Mouse (Mus musculus): ENCODE measurements around the gene Ryr3. TPM values are rescaled to one million over a fixed set of nuclear protein-coding genes. Genes with fewer than 3 reads are reported as not detected.

The Ryr3 gene
- total RNA-seq, 2 experiments from 2014 or later: 59.0 to 73.2 TPM

DNA sequence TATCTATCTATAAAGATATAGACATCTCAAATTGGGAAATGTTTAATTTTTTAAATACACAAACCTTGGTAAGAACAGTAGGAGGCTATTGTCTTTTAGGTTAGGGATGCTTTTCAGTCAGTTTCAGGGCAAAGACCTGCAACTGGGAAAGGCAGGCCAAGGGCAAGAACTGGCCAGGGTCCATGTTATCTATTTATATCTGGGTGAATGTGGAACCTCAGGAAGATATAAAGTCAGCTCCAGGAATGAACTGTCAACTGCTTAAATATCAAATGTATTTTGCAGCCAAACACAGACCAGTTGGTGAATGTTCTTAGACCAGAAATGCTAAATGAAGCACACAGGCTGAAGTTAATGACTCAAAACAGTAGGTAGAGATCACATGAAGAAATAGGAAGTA, 303.1 kb downstream of the Ryr3 start:
- no peak for DNase-seq (ENCODE audit: low spot score in 2 of 2)

DNA sequence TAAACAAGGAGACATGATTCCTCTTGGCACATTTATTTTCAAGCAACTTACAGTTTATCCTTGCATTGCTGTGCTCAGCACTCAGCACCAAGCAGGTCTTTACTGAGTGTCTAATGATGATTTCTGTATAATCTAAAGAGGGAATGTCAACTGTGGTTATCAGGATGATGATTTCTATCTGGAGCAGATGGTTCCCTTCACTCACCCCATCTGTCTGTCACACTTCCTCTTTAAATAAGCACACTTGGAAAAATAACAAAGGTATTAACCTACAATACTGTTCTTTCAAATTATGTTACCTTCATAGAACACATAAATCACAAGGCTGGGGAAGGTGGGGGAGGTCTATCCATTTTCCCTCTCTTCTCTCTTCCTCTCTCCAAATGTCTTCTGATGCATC, 304.3 kb downstream of the Ryr3 start:
- no peak for DNase-seq (ENCODE audit: low spot score in 2 of 2)

DNA sequence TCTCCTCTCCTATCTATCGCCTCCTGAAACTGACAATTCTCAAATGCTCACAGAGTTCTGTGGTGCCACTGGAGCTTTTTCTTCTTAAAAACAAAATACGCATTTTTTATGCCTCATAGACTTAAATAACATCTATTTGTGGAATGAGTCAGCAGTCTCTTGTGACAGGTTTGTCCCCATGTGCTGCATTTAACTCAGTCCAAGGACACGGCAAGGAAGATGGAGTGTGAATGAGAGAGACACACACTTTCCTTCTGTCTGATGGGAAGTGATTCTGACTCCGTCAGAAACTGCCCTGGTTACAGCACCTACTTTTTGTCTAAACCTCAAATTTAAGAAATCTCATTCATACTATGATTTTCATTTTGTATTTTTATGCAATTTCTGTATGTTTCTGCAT, 306.3 kb downstream of the Ryr3 start:
- DNase-seq (ENCODE audit: low spot score in 2 of 2): no peak

DNA sequence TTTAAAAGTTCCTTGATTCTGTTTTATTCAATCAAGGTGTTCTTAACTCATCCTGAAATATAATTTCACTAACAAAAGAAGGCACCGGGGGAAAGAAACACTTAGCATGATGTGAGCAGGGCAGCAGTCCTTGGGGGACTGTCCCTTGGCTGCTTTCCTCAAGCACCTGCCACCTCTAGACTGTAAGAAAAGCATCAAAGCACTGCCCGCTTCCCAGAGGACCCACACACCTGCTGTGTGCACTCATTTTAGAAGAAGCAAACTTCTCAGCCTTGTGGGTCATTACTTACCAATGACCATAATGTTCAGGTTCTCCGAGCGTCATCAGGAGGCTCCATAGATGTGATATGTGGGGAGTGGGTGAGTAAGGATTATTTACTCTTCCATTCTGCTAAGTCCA, 307.8 kb downstream of the Ryr3 start:
- DNase-seq (ENCODE audit: low spot score in 2 of 2): no peak

DNA sequence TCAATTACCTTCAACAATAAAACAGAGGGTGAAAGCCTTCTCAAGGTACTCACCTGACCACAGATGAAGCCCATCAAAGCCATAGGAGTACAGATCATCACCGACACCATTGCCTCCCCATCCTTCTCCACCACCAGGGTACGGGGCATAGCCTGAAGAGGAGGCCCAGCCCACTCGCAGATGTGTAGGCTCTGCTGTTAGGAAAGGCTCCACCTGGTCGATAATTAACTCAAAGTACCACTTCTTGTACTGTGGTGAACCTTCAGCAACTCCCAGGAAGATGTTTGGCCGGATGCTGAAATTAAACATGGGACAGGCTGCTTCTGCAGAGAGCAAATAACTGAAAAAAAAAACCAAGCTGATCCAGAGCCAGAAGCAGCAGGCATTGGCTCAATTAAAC, 316.1 kb downstream of the Ryr3 start:
- DNase-seq (ENCODE audit: low spot score in 2 of 2): no peak

GRCm38 (mm10) chr2:112884456-112885114, 332.3 kb downstream of the Ryr3 start:
- no peak for DNase-seq (ENCODE audit: low spot score in 2 of 2)

DNA sequence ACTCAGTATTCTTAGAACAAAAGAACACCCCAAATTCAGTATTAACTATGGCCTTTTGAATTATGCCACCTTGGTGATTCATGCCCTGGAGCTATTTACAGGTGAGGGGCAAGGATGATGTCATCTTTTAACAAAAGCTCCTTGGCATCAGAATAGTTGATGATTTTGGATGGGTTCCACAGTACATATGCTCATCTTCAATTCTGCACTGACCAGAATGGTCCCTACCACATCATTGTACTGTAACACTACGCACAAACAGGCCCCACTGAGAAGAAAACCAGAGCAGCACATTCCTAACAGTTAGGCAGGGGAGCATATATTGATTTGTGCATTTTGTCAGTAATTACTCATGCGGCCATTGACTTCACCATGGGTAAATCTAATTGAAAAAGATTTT, 335.1 kb downstream of the Ryr3 start:
- no peak for DNase-seq (ENCODE audit: low spot score in 2 of 2)

GRCm38 (mm10) chr2:112881376-112881775, 335.5 kb downstream of the Ryr3 start:
- DNase-seq (ENCODE audit: low spot score in 2 of 2): no peak

DNA sequence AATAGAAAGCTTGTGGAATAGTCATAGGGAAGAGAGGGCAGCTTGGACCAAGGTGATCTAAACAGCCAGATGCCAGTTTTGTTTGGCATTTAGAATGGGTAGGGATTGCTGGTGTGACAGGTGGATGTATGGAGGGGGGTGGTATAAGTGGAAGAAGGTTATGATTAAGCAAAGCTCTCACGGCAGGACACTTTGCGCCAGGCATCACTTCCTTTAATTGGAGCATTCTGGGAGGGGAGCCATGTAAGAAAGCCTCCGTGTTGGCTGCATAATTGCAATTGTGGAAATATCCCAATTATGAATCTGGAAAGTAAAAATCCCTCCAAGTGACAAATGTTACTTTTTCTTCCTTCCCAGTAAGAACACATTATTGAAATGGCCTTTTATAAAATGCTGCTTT, 339.5 kb downstream of the Ryr3 start:
- DNase-seq (ENCODE audit: low spot score in 2 of 2): no peak

DNA sequence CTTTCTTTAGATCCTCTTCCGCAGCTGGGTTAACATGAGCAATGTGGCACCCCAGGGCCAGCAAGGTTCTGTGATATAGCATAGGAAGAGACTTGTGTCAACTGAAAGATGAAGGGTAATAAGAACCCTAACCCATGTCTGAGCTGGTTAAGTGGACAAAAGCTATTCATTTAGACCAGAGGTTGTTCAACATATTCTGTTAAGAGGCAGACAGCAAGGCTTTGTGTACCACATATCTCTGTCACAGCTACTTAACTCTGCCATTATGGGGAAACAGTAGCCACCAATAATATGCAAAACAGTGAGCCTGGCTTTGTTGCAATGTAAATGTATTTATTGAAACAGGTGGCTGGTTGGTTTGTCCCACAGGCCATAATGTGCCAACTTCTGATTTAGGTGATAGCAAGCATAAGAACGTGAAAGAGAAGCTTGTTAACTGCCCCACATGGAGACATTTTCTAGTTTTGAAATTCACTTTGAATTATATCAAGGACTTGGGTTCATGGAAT, 350.8 kb downstream of the Ryr3 start:
- DNase-seq (ENCODE audit: low spot score in 2 of 2): no peak

DNA sequence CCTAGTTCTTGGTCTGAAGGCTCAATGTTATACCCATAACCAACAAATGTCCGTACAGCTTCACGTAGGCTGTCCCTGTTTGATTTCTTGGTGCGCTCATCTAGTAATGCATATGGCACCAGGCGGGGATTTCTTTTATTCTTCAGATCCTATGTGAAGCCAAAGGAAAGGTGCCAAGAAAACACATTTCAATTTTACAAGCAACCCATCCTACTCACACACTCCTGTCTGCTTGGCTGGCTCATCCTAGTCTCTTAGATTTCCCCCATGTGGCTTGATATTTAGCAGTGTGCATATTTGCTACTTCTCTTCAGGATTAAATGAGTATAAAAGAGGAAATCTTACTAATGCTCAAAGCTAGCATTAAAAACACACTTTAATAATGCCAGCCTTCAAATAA, 355.1 kb downstream of the Ryr3 start:
- DNase-seq (ENCODE audit: low spot score in 2 of 2): no peak

DNA sequence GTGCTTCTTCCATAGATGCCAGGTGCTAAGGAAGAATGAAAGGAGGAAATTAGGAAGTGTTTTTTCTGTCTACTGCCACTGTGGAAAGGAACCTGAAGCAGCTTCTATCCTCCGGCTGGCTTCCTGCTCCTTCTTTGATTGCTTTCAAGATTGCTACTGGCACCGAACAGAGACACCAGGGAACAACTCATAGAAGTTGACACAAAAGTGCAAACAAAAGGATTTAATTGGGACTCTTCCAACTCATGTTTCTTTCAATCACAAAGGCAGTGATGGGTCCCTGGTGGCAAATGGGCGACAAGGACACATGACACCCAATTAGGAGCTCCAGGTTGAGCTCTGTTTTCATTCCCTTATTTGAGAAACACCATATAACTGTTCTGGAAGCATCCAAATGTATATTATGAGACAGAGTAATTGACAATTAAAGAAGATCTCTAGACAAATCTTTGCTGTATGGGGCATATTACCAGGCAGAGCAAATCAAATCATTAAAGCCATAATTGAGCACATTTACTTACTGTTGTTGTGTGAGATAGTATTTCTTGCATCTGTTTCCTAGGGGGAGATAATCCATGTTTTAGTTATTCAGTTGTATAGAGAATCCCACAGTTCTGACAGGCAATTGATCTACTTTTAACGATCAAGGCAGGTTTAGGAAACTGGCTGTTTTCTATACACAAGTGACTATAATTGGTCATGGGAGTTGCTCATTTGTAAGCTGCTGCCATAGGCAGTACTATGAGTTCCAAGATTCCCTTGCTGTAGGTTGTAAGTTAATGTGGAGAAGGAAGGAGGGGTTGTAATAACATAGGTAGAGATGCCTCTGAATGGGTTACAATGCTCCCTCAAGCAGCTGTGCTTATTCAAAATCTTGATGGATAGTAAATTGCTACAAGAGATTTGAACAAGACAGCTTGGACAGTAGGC, 371.0 kb downstream of the Ryr3 start:
- DNase-seq (ENCODE audit: low spot score in 2 of 2): no peak

GRCm38 (mm10) chr2:112842877-112843276, 374.0 kb downstream of the Ryr3 start:
- DNase-seq (ENCODE audit: low spot score in 2 of 2): no peak

DNA sequence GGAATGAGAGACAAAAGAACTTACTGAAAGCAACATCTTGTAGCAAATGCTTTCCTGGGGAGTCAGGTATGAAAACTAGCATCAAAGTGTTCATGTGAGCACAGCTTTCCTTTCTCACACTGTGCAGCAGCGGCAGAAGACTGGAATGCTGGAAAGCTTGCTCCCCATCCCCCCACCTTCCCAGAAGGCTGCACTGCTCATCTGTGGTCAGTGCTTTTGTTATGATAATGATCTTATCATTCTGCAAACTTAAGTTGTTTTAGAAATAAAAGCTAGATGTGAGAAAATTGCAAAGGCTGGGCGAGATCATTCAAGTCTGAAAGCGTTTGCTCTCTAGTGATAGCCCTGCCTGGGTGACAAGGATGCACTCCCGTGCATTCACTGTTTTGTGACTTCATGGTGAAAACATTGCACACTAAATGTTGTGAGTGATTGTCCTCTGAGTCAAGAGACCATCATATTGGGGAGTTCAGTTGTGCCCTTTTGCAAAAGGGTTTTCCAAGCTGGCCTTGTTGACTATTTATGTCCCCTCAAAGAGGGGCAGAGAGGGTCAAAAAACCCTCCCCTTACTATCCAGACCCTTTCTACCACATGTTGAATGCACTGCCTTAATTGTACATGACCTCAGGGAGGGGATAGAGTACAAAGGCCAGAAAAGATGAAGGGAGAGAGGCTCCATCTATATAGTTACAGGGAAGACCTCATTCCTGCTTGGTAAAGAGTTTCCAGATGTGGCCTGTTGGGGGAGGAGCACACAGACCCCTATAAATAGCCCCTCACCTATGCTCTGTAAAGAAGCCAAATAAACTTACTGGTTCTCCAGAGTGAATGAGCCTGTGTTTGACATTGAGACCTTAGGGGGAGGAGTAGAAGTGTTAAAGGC, 385.2 kb downstream of the Ryr3 start:
- no peak for DNase-seq (ENCODE audit: low spot score in 2 of 2)

DNA sequence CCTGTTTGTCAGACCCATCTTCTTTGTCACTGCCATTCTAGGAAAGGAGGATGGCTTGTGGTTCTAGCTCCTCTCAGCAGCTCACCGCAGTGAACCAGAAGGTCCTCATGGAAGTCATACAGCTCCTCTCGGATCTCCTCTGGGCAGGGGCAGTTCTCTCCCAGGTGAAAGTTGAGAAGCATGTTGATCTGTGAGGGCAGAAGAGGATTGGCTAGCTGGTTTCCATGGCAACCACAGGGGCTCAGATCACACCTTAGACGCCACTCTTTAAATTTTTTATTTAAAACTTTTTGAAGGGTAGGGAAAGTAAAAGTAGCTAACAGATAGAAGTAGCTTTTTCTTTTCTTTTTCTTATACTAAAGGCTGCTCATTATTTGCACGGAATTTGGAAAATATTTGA, 390.3 kb downstream of the Ryr3 start:
- no peak for DNase-seq (ENCODE audit: low spot score in 2 of 2)

GRCm38 (mm10) chr2:112822721-112823120, 394.2 kb downstream of the Ryr3 start:
- no peak for DNase-seq (ENCODE audit: low spot score in 2 of 2)

DNA sequence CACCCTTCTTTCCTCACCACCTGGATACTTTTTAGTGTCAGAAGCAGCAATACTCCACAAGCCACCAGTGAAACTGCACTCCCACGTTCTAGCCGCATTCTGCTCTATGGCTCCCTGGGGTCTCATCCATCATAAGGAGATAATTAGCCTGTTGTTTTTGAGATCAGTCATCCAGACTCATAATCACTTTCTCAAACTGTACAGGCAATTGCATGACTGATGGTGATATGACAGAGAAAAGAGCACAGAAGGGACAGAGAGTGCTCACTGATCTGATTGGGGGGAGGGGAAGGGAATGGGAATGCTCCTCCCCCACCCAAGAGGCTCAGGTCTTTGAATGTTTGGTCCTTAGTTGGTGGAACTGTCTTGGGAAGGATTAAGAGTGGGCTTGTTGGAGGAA, 397.8 kb downstream of the Ryr3 start:
- DNase-seq (ENCODE audit: low spot score in 2 of 2): no peak

DNA sequence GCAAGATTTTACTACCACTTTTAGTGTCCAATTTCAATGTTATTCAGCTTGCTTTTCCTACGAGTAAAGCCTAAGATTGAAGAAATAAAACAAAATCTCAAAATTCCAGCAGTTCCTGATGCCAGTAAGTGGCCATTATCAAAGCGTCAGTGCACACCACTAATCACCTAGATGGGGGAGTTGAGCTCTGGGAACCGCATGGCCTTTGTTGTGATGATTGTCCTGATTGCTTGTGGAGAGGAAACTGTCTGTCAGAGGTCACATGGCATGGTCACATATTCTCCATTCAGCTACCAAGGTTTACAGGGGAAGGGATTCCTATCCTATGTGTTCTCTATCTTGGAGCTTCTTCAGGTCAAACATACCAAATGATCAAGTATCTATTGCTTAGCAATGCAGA, 399.9 kb downstream of the Ryr3 start:
- no peak for DNase-seq (ENCODE audit: low spot score in 2 of 2)

DNA sequence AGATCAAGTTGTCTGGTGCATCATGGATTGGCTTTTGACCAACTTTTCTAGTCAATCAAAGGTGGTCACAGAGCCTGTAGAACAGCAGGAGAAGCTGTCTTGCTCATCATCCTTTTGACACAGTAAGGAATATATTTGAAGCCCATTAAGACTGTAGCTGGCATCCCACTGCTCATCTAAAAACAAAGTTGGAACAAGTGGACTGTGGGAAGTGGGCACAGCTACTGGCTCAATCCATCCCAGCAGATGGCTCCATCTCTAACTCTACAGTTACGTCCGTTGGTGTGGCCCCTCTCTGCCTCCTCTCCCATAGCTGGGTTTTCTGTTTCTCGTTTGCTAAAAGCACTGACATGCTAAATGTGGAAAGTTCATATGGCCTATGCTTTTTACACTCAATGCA, 400.9 kb downstream of the Ryr3 start:
- no peak for DNase-seq (ENCODE audit: low spot score in 2 of 2)

DNA sequence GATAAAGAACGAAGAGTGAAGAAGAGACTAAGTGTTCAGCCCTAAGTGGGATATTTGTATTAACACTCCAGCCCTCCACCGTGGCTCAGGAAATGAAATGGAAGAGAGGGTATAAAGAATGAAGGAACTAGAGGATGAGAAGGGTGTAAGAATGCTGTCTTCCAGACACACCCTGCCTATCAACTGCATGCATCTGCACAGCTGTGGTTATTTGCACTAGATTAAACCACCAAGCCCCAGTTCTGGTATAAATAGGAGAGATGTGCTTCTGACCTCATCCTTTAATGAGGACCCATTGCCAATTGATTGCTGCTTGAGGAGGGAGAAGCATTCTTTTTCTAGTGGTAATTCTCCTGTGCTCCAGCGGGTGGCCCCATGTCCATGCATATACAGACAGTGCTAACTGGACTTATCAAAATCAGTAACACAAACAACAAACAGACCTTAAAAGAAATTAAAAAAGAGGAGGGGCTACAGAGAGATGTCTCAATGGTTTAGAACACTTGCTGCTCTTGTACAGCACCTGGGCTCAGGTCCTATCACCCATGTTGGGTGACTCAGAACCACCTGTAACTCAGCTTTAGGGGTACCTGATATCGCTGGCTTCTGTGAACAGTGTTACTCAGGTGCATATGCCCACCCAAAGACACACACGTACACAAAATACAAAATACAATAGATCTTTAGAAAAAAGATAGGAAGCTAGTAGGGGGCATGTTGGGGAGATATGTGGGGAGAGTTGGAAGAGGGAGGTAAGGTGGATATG, 404.1 kb downstream of the Ryr3 start:
- DNase-seq (ENCODE audit: low spot score in 2 of 2): no peak

GRCm38 (mm10) chr2:112806015-112806414, 410.9 kb downstream of the Ryr3 start:
- DNase-seq (ENCODE audit: low spot score in 2 of 2): no peak

Data from gastrocnemius, postnatal 4 days (tissue).